Mouse (Mus musculus): Measurements from ENCODE around the gene Heatr3. TPM values are rescaled to one million over a fixed set of nuclear protein-coding genes. Genes with fewer than 3 reads are reported as not detected.
"Not testable (repeated sequence)": the region's sequence is repeated elsewhere in the genome, so short reads cannot be mapped to it uniquely, and the experiment has no call there.

Heatr3 gene
- polyA plus RNA-seq, 1 experiment from 2014 or later: 32.5 TPM

- 8% methylated on average over 10 of the region's 10 CpGs for WGBS
- Histone ChIP-seq H3K4me1 (replicated peaks; ENCODE audit: control insufficient read depth, insufficient read depth, low read length) (peaks cover 21% of the 10 kb centered on the region), H3K27ac (ENCODE audit: low read length) (no peak overlapping the region), H3K4me3 (ENCODE audit: low read length) (peak overlapping the region; percentile 89), H3K4me2 (ENCODE audit: low read depth, low read length) (peak overlapping the region; percentile 94), H3K36me3 (ENCODE audit: control insufficient read depth, insufficient read depth, low read length) (0 out of 2 replicates have a peak, but pooled peaks cover 3% of the 10 kb centered on the region), H3K9ac (ENCODE audit: low read length) (peak overlapping the region; percentile 89), H3K27me3 (ENCODE audit: control insufficient read depth, insufficient read depth, low read depth, low read length) (no peaks in the 10 kb centered on the region), H3K9me3 (ENCODE audit: control insufficient read depth, low read length) (no peaks in the 10 kb centered on the region)
- ATAC-seq (ENCODE audit: low read depth): no peak
Measured at GRCm38 (mm10) chr8:88200724-88201495, 63.3 kb downstream of the Heatr3 start.

- Histone ChIP-seq H3K4me3 (ENCODE audit: low read length) (no peak overlapping the region; the same call in 1 of the 2 replicates), H3K9me3 (ENCODE audit: control insufficient read depth, low read length) (no peaks in the 10 kb centered on the region), H3K27ac (ENCODE audit: low read length) (no peak overlapping the region), H3K9ac (ENCODE audit: low read length) (no peak overlapping the region; the same call in 1 of the 2 replicates), H3K36me3 (ENCODE audit: control insufficient read depth, insufficient read depth, low read length) (peaks cover 6% of the 10 kb centered on the region; the same call in 1 of the 2 replicates), H3K4me2 (ENCODE audit: low read depth, low read length) (peak overlapping the region; percentile 94), H3K4me1 (replicated peaks; ENCODE audit: control insufficient read depth, insufficient read depth, low read length) (peaks cover 21% of the 10 kb centered on the region), H3K27me3 (ENCODE audit: control insufficient read depth, insufficient read depth, low read depth, low read length) (no peaks in the 10 kb centered on the region)
- no peak for ATAC-seq (ENCODE audit: low read depth)
- 46% methylated on average over 3 of the region's 3 CpGs for WGBS
Measured at GRCm38 (mm10) chr8:88201641-88202040, 64.0 kb downstream of the Heatr3 start.

GRCm38 (mm10) chr8:88206016-88206415 is 68.4 kb downstream of the Heatr3 start:
- H3K9me3 ChIP-seq (ENCODE audit: control insufficient read depth, low read length): no peaks in the 10 kb centered on the region
- H3K4me2 ChIP-seq (ENCODE audit: low read depth, low read length): no peak overlapping the region
- no peak overlapping the region for H3K4me3 ChIP-seq (ENCODE audit: low read length)
- peaks cover 15% of the 10 kb centered on the region for H3K4me1 ChIP-seq (replicated peaks; ENCODE audit: control insufficient read depth, insufficient read depth, low read length)
- H3K27me3 ChIP-seq (ENCODE audit: control insufficient read depth, insufficient read depth, low read depth, low read length): no peaks in the 10 kb centered on the region
- no peak overlapping the region for H3K27ac ChIP-seq (ENCODE audit: low read length)
- ATAC-seq (ENCODE audit: low read depth): no peak
- H3K9ac ChIP-seq (ENCODE audit: low read length): no peak overlapping the region
- 81% methylated on average over 9 of the region's 9 CpGs for WGBS
- peaks cover 6% of the 10 kb centered on the region; the same call in 1 of the 2 replicates for H3K36me3 ChIP-seq (ENCODE audit: control insufficient read depth, insufficient read depth, low read length)

- ATAC-seq (ENCODE audit: low read depth): no peak
- Histone ChIP-seq H3K27me3 (ENCODE audit: control insufficient read depth, insufficient read depth, low read depth, low read length) (no peaks in the 10 kb centered on the region), H3K4me3 (ENCODE audit: low read length) (no peak overlapping the region), H3K9me3 (ENCODE audit: control insufficient read depth, low read length) (no peaks in the 10 kb centered on the region), H3K4me2 (ENCODE audit: low read depth, low read length) (no peak overlapping the region), H3K27ac (ENCODE audit: low read length) (no peak overlapping the region), H3K9ac (ENCODE audit: low read length) (no peak overlapping the region), H3K36me3 (ENCODE audit: control insufficient read depth, insufficient read depth, low read length) (peaks cover 6% of the 10 kb centered on the region; the same call in 1 of the 2 replicates), H3K4me1 (replicated peaks; ENCODE audit: control insufficient read depth, insufficient read depth, low read length) (peaks cover 6% of the 10 kb centered on the region; the same call in 1 of the 2 replicates)
- 81% methylated on average over 7 of the region's 7 CpGs for WGBS
Measured at GRCm38 (mm10) chr8:88207121-88207821, 69.6 kb downstream of the Heatr3 start.

GRCm38 (mm10) chr8:88209930-88210827 is 72.5 kb downstream of the Heatr3 start:
- not testable (repeated sequence) for H3K27ac ChIP-seq (ENCODE audit: low read length)

GRCm38 (mm10) chr8:88221353-88221752 is 83.7 kb downstream of the Heatr3 start:
- H3K9me3 ChIP-seq (ENCODE audit: control insufficient read depth, low read length): no peaks in the 10 kb centered on the region
- ATAC-seq (ENCODE audit: low read depth): peak; percentile 54
- H3K9ac ChIP-seq (ENCODE audit: low read length): no peak overlapping the region
- H3K36me3 ChIP-seq (ENCODE audit: control insufficient read depth, insufficient read depth, low read length): no peaks in the 10 kb centered on the region
- H3K27ac ChIP-seq (ENCODE audit: low read length): peak overlapping the region; percentile 2; the same call in 1 of the 2 replicates
- H3K27me3 ChIP-seq (ENCODE audit: control insufficient read depth, insufficient read depth, low read depth, low read length): no peaks in the 10 kb centered on the region
- no peak overlapping the region for H3K4me2 ChIP-seq (ENCODE audit: low read depth, low read length)
- 44% methylated on average over 4 of the region's 4 CpGs for WGBS
- no peak overlapping the region for H3K4me3 ChIP-seq (ENCODE audit: low read length)
- peaks cover 6% of the 10 kb centered on the region; the same call in 1 of the 2 replicates for H3K4me1 ChIP-seq (replicated peaks; ENCODE audit: control insufficient read depth, insufficient read depth, low read length)

More at GRCm38 (mm10) chr8:88209930-88210827, 72.5 kb downstream of the Heatr3 start:
- not testable (repeated sequence) for H3K4me2 ChIP-seq (ENCODE audit: low read depth, low read length); H3K36me3 ChIP-seq (ENCODE audit: control insufficient read depth, insufficient read depth, low read length); H3K4me3 ChIP-seq (ENCODE audit: low read length); H3K9me3 ChIP-seq (ENCODE audit: control insufficient read depth, low read length); H3K27me3 ChIP-seq (ENCODE audit: control insufficient read depth, insufficient read depth, low read depth, low read length); ATAC-seq (ENCODE audit: low read depth); H3K4me1 ChIP-seq (replicated peaks; ENCODE audit: control insufficient read depth, insufficient read depth, low read length); H3K9ac ChIP-seq (ENCODE audit: low read length)
- WGBS: 84% methylated on average over 5 of the region's 6 CpGs

Small RNA genes within 50 kb of the gene (microRNA-seq; reads per million reads assigned to microRNA genes)
- not detected for gene Mir7071

Other genes with a start within 250 kb of the Heatr3 start
- gene Zfp423, start 178.3 kb upstream of the Heatr3 start, polyA plus RNA-seq (2015; fragmentation: Nextera tagmentation; extraction: Ambion mirVana): 5.8 and 7.5 TPM in 2 replicates
- 56.4 and 57.3 TPM in 2 replicates for gene Cnep1r1, start 19.1 kb upstream of the Heatr3 start, polyA plus RNA-seq (2015; fragmentation: Nextera tagmentation; extraction: Ambion mirVana)
- 5.1 and 6.2 TPM in 2 replicates for gene Tent4b, start 61.4 kb downstream of the Heatr3 start, polyA plus RNA-seq (2015; fragmentation: Nextera tagmentation; extraction: Ambion mirVana)
- gene Adcy7, start 134.5 kb downstream of the Heatr3 start, polyA plus RNA-seq (2015; fragmentation: Nextera tagmentation; extraction: Ambion mirVana): 13.4 and 15.0 TPM in 2 replicates
- gene Brd7, start 224.3 kb downstream of the Heatr3 start, polyA plus RNA-seq (2015; fragmentation: Nextera tagmentation; extraction: Ambion mirVana): 56.0 and 70.7 TPM in 2 replicates